Mouse (Mus musculus) brain, embryonic 14.5 days (tissue): ENCODE data around the gene Ptcd1.

Experiments
- CTCF ChIP-seq: fragments of 200-500 bp; IDR thresholded peaks from 2 replicates; pipeline ENCODE4 v1.5.1; 2012; ENCODE audit warnings: inconsistent platforms, mild to moderate bottlenecking, moderate library complexity, borderline replicate concordance; ENCODE audit not compliant: insufficient read depth, insufficient read length; ENCODE audit errors: extremely low read depth
- POLR2A ChIP-seq: fragments of 200-500 bp; IDR thresholded peaks from 2 replicates; pipeline ENCODE4 v1.6.1; 2012; ENCODE audit warnings: mild to moderate bottlenecking, inconsistent platforms, borderline replicate concordance; ENCODE audit not compliant: poor library complexity, insufficient read depth, insufficient read length, severe bottlenecking; ENCODE audit errors: extremely low read depth

GRCm38 (mm10) chr5:145203936-145204691 lies 37.2 kb upstream of the Ptcd1 start, which contains the start of gene Zkscan5:
- TF ChIP-seq CTCF (peak; percentile 3; the same call in 1 of the 2 replicates), POLR2A (peak; percentile 57; the same call in 1 of the 2 replicates)
